Mouse (Mus musculus): Measurements from ENCODE around the gene Cgnl1.

Cgnl1 gene

GRCm38 (mm10) chr9:71768119-71768518 lies 3.3 kb downstream of the Cgnl1 start:
- no peak for DNase-seq (ENCODE audit: low spot score in 2 of 2)

- no peak for DNase-seq (ENCODE audit: low spot score in 2 of 2)
These were observed 4.5 kb downstream of the Cgnl1 start for GRCm38 (mm10) chr9:71766902-71767301.

- no peak for DNase-seq (ENCODE audit: low spot score in 2 of 2)
These were observed 5.1 kb downstream of the Cgnl1 start for GRCm38 (mm10) chr9:71766306-71766705.

GRCm38 (mm10) chr9:71764551-71764950 lies 6.9 kb downstream of the Cgnl1 start:
- no peak for DNase-seq (ENCODE audit: low spot score in 2 of 2)

- no peak for DNase-seq (ENCODE audit: low spot score in 2 of 2)
These were observed 8.1 kb downstream of the Cgnl1 start for GRCm38 (mm10) chr9:71763273-71763672.

GRCm38 (mm10) chr9:71761663-71762062 lies 9.7 kb downstream of the Cgnl1 start:
- DNase-seq (ENCODE audit: low spot score in 2 of 2) = no peak

- no peak for DNase-seq (ENCODE audit: low spot score in 2 of 2)
These were observed 10.8 kb downstream of the Cgnl1 start for GRCm38 (mm10) chr9:71760518-71761141.

- no peak for DNase-seq (ENCODE audit: low spot score in 2 of 2)
These were observed 11.5 kb downstream of the Cgnl1 start for GRCm38 (mm10) chr9:71759893-71760292.

GRCm38 (mm10) chr9:71757386-71757785 lies 14.0 kb downstream of the Cgnl1 start:
- DNase-seq (ENCODE audit: low spot score in 2 of 2) = no peak

- DNase-seq (ENCODE audit: low spot score in 2 of 2) = no peak
These were observed 14.5 kb downstream of the Cgnl1 start for GRCm38 (mm10) chr9:71756916-71757315.

- DNase-seq (ENCODE audit: low spot score in 2 of 2) = no peak
These were observed 17.4 kb downstream of the Cgnl1 start for GRCm38 (mm10) chr9:71753981-71754380.

- no peak for DNase-seq (ENCODE audit: low spot score in 2 of 2)
These were observed 17.9 kb downstream of the Cgnl1 start for GRCm38 (mm10) chr9:71753529-71753928.

GRCm38 (mm10) chr9:71753117-71753516 lies 18.3 kb downstream of the Cgnl1 start:
- DNase-seq (ENCODE audit: low spot score in 2 of 2) = no peak

GRCm38 (mm10) chr9:71750015-71750672 lies 21.3 kb downstream of the Cgnl1 start:
- DNase-seq (ENCODE audit: low spot score in 2 of 2) = no peak

- no peak for DNase-seq (ENCODE audit: low spot score in 2 of 2)
These were observed 25.0 kb downstream of the Cgnl1 start for GRCm38 (mm10) chr9:71746405-71746804.

- no peak for DNase-seq (ENCODE audit: low spot score in 2 of 2)
These were observed 33.1 kb downstream of the Cgnl1 start for GRCm38 (mm10) chr9:71738081-71738930.

- no peak for DNase-seq (ENCODE audit: low spot score in 2 of 2)
These were observed 34.0 kb downstream of the Cgnl1 start for GRCm38 (mm10) chr9:71737257-71738023.

GRCm38 (mm10) chr9:71735886-71736285 lies 35.5 kb downstream of the Cgnl1 start:
- no peak for DNase-seq (ENCODE audit: low spot score in 2 of 2)

GRCm38 (mm10) chr9:71733559-71733958 lies 37.8 kb downstream of the Cgnl1 start:
- DNase-seq (ENCODE audit: low spot score in 2 of 2) = no peak

GRCm38 (mm10) chr9:71728822-71729311 lies 42.5 kb downstream of the Cgnl1 start:
- peak in 1 of 2 experiments; percentile 18 for DNase-seq (ENCODE audit: low spot score in 2 of 2)

GRCm38 (mm10) chr9:71727233-71727632 lies 44.2 kb downstream of the Cgnl1 start:
- no peak for DNase-seq (ENCODE audit: low spot score in 2 of 2)

- DNase-seq (ENCODE audit: low spot score in 2 of 2) = no peak
These were observed 45.3 kb downstream of the Cgnl1 start for GRCm38 (mm10) chr9:71726121-71726520.
